Mouse (Mus musculus) adrenal gland, postnatal 36 days (tissue): ENCODE measurements around the gene Gtpbp3. TPM values are rescaled to one million over a fixed set of nuclear protein-coding genes. Genes with fewer than 3 reads are reported as not detected.

ENCODE experiments used
- DNase-seq, 2 experiments: peaks; one replicate each; pipeline ENCODE4 v3.0.0; 2021; ENCODE audit warnings: mixed read lengths in 1 of 2
- total RNA-seq, 2 experiments: library from RNA; stranded (reverse); gene quantifications; 2 replicates each; pipeline ENCODE4 v1.2.3; 2021

Gene Gtpbp3
- total RNA-seq, 2 experiments from 2014 or later: 22.5 to 23.1 TPM

- peak; percentile 56 to 67 for DNase-seq
These were observed 10.1 kb downstream of the Gtpbp3 start for GRCm38 (mm10) chr8:71497881-71498501.

GRCm38 (mm10) chr8:71498816-71499690, 11.2 kb downstream of the Gtpbp3 start:
- peak; percentile 43 to 71 for DNase-seq

GRCm38 (mm10) chr8:71504349-71504748, 16.4 kb downstream of the Gtpbp3 start:
- no peak for DNase-seq

- DNase-seq: no peak
These were observed 17.4 kb downstream of the Gtpbp3 start for GRCm38 (mm10) chr8:71505326-71505725.

- peak; percentile 67 to 69 for DNase-seq
These were observed 18.1 kb downstream of the Gtpbp3 start for GRCm38 (mm10) chr8:71505979-71506378.

GRCm38 (mm10) chr8:71507589-71508104, 19.7 kb downstream of the Gtpbp3 start:
- DNase-seq: peak; percentile 88 to 90

GRCm38 (mm10) chr8:71509316-71509715, 21.4 kb downstream of the Gtpbp3 start:
- DNase-seq: no peak

- peak; percentile 40 to 41 for DNase-seq
These were observed 23.7 kb downstream of the Gtpbp3 start, which contains the start of gene Plvap for GRCm38 (mm10) chr8:71511644-71512043. TSS of gene Plvap (minus strand) at chr8:71511752.

- DNase-seq: peak; percentile 28 to 41
These were observed 25.3 kb downstream of the Gtpbp3 start for GRCm38 (mm10) chr8:71513018-71513754.

- no peak for DNase-seq
These were observed 27.1 kb downstream of the Gtpbp3 start for GRCm38 (mm10) chr8:71515043-71515442.

- DNase-seq: peak in 1 of 2 experiments; percentile 44
These were observed 28.9 kb downstream of the Gtpbp3 start for GRCm38 (mm10) chr8:71516786-71517185.

- DNase-seq: peak; percentile 71 to 81
These were observed 31.3 kb downstream of the Gtpbp3 start for GRCm38 (mm10) chr8:71519037-71519825.

- DNase-seq: peak; percentile 96
These were observed 33.7 kb downstream of the Gtpbp3 start for GRCm38 (mm10) chr8:71521634-71522033.

- no peak for DNase-seq
These were observed 37.5 kb downstream of the Gtpbp3 start, which contains the start of gene Ccdc194 for GRCm38 (mm10) chr8:71525226-71526050. TSS of gene Ccdc194 (minus strand) at chr8:71525711.

- no peak for DNase-seq
These were observed 38.4 kb downstream of the Gtpbp3 start for GRCm38 (mm10) chr8:71526272-71526671.

GRCm38 (mm10) chr8:71527162-71527870, 39.4 kb downstream of the Gtpbp3 start:
- DNase-seq: no peak

GRCm38 (mm10) chr8:71528362-71529073, 40.6 kb downstream of the Gtpbp3 start:
- peak in 1 of 2 experiments; percentile 37 for DNase-seq

- DNase-seq: peak; percentile 37 to 58
These were observed 43.0 kb downstream of the Gtpbp3 start for GRCm38 (mm10) chr8:71530735-71531467.
